Mouse (Mus musculus) testis, adult 2 months (tissue): ENCODE measurements at regions not wholly inside any gene's neighbourhood (a gene's known extent, or its start where the extent isn't known, plus 50 kb on each side); places are given as distances from the start of the nearest gene placed in this dataset.

ENCODE experiments used
- H3K27ac ChIP-seq: fragments of 200-500 bp; 2 replicates; pipeline ENCODE4 v1.5.1; 2012; ENCODE audit warnings: low read depth, low read length; ENCODE audit not compliant: control insufficient read depth, insufficient read depth
- H3K27me3 ChIP-seq: fragments of 200-500 bp; 2 replicates; pipeline ENCODE4 v1.6.1; 2012; ENCODE audit warnings: mild to moderate bottlenecking, low read length, moderate library complexity; ENCODE audit not compliant: control insufficient read depth, insufficient read depth
- H3K36me3 ChIP-seq: fragments of 200-500 bp; 2 replicates; pipeline ENCODE4 v1.6.1; 2012; ENCODE audit warnings: mild to moderate bottlenecking, low read length; ENCODE audit not compliant: control insufficient read depth, insufficient read depth
- H3K4me1 ChIP-seq: fragments of 200-500 bp; 2 replicates; pipeline ENCODE4 v1.6.1; 2012; ENCODE audit warnings: low read length; ENCODE audit not compliant: control insufficient read depth, insufficient read depth
- H3K4me3 ChIP-seq: fragments of 200-500 bp; 2 replicates; pipeline ENCODE4 v1.5.1; 2012; ENCODE audit warnings: low read depth, mild to moderate bottlenecking, low read length, moderate library complexity, mixed read lengths; ENCODE audit not compliant: control insufficient read depth
- CTCF ChIP-seq: fragments of 200-500 bp; IDR thresholded peaks from 2 replicates; pipeline ENCODE4 v1.5.1; 2012; ENCODE audit warnings: low read depth, mild to moderate bottlenecking, inconsistent platforms, low read length, moderate library complexity; ENCODE audit not compliant: control insufficient read depth, insufficient read depth, insufficient replicate concordance
- POLR2A ChIP-seq: fragments of 200-500 bp; IDR thresholded peaks from 2 replicates; pipeline ENCODE4 v1.6.1; 2012; ENCODE audit warnings: low read depth, mild to moderate bottlenecking, inconsistent platforms, low read length, moderate library complexity; ENCODE audit not compliant: control insufficient read depth

DNA sequence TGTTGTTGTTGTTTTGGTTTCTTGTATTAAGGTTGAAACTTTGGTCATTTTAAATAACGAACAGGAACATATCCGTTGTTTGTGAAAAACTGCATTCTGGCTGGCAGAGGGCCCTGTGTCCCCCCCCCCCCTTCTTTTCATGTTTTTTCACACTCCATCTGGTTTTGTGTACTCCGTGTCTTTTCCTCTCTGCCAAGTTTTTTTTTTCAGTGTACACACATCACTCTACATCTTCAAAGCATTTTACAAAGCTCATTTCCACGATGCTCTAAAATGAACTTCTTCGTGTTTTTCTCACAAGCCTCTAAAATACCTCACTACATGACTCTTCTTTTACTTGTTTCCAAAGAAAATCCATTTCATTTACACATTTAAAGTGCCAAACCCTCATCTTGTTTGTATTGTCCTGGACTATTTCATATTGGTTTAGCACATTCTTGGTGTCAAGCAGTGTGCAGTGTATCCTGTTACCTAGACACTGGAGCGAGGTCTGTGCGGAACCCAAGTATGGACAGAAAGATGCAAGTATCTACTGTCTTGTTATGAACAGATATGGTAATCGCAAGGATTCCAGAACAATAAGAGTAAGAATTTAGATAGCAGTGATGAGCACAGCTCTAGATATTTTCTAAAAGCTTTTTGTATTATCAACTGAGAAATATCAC, 503.5 kb upstream of the Hsf2 start:
- no peak overlapping the region for H3K27ac ChIP-seq
- H3K4me1 ChIP-seq = no peaks in the 10 kb centered on the region
- H3K36me3 ChIP-seq = no peaks in the 10 kb centered on the region
- H3K4me3 ChIP-seq = no peak overlapping the region
- no peaks in the 10 kb centered on the region for H3K27me3 ChIP-seq
- TF ChIP-seq POLR2A (no peak), CTCF (no peak)

GRCm38 (mm10) chr10:56994969-56995368, 491.2 kb upstream of the Hsf2 start:
- H3K27ac ChIP-seq = no peak overlapping the region

DNA sequence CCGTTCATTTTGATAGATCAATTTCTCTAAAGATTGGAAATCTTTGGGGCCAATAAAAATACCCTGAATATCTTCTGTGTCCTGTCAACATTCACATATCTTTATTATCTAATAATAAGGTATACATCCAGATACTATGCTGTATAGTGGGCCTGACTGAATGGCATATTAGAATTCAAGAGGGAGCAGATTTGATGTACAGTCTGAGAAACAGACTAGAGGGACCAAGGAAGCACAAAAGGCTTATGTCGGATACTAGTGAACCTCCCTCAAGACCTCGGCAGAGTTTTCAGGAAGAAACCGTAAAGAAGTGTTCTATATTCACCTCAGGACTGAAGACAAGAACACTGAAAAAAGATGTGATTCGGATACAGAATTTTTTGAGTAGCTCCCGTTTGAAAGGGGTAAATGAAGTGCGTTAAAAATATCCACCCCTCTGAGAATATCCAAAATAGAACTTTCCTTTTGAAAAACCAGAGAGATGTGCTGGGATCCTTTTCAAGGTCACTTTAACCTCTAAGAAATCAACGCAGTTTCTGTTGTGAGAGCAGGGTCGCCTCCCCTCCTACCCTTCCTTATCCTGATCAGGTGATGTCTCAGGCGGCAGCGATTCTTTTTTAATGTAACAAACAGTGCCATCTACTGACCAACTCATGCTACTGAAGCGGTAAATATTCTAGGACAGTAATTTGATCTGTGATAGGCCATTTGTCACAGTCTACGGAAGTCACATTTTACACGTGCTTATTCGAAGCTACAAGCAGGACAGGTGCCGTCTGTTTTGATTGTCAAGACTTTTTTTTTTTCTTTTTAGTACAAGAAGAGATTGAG, 485.1 kb upstream of the Hsf2 start:
- Histone ChIP-seq H3K36me3 (no peaks in the 10 kb centered on the region), H3K27me3 (no peaks in the 10 kb centered on the region), H3K27ac (no peak overlapping the region), H3K4me3 (no peak overlapping the region; the same call in 1 of the 2 replicates), H3K4me1 (no peaks in the 10 kb centered on the region)
- TF ChIP-seq CTCF (peak; percentile 30; the same call in 1 of the 2 replicates), POLR2A (no peak)

More at GRCm38 (mm10) chr10:56994969-56995368, 491.2 kb upstream of the Hsf2 start:
- Histone ChIP-seq H3K4me1 (no peaks in the 10 kb centered on the region), H3K27me3 (no peaks in the 10 kb centered on the region), H3K36me3 (no peaks in the 10 kb centered on the region), H3K4me3 (no peak overlapping the region)
- TF ChIP-seq CTCF (no peak), POLR2A (no peak)

- Histone ChIP-seq H3K27me3 (no peaks in the 10 kb centered on the region), H3K36me3 (no peaks in the 10 kb centered on the region), H3K4me3 (no peak overlapping the region), H3K27ac (no peak overlapping the region), H3K4me1 (no peaks in the 10 kb centered on the region)
- no peak for TF ChIP-seq CTCF
- TF ChIP-seq POLR2A = no peak
Observed at GRCm38 (mm10) chr10:57001723-57002110, 484.5 kb upstream of the Hsf2 start.

GRCm38 (mm10) chr10:57037641-57038040, 448.5 kb upstream of the Hsf2 start:
- H3K27ac ChIP-seq = no peak overlapping the region
- no peak overlapping the region for H3K4me3 ChIP-seq
- H3K36me3 ChIP-seq = no peaks in the 10 kb centered on the region
- H3K4me1 ChIP-seq = no peaks in the 10 kb centered on the region
- no peaks in the 10 kb centered on the region for H3K27me3 ChIP-seq
- no peak for TF ChIP-seq CTCF

- Histone ChIP-seq H3K4me3 (no peak overlapping the region), H3K27ac (no peak overlapping the region), H3K4me1 (no peaks in the 10 kb centered on the region), H3K27me3 (no peaks in the 10 kb centered on the region), H3K36me3 (no peaks in the 10 kb centered on the region)
- TF ChIP-seq CTCF (no peak), POLR2A (no peak)
Observed at GRCm38 (mm10) chr10:57040201-57040600, 446.0 kb upstream of the Hsf2 start.

DNA sequence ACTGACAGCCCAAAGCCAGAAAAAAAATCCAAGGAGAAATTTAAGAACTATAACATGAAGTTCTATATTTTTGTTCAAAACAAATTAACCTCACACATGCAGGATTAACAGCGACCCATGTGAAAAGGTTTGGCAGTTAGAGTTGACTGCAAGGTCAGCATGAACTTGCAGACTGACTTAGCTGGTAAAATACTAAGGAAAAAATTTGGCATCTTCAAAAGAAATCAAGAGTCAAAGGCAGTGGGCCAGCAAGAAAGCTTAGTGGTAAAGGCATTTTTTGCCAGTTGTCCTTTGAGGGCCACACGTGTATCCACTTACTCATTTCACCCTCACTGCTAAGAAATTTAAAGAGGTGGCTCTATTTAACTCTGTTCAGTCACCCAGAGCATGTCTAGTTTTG, 440.2 kb upstream of the Hsf2 start:
- Histone ChIP-seq H3K4me3 (no peak overlapping the region), H3K27me3 (no peaks in the 10 kb centered on the region), H3K36me3 (no peaks in the 10 kb centered on the region), H3K27ac (no peak overlapping the region), H3K4me1 (no peaks in the 10 kb centered on the region)
- TF ChIP-seq CTCF (no peak), POLR2A (no peak)

- Histone ChIP-seq H3K4me1 (no peaks in the 10 kb centered on the region), H3K27me3 (no peaks in the 10 kb centered on the region), H3K36me3 (no peaks in the 10 kb centered on the region), H3K4me3 (no peak overlapping the region), H3K27ac (no peak overlapping the region)
- TF ChIP-seq POLR2A (no peak), CTCF (no peak)
Observed at GRCm38 (mm10) chr10:57046891-57047290, 439.3 kb upstream of the Hsf2 start.
